Mouse (Mus musculus): ENCODE data around the gene Usp22.
"Not testable (repeated sequence)": the region's sequence is repeated elsewhere in the genome, so short reads cannot be mapped to it uniquely, and the experiment has no call there.

Usp22 gene

DNA sequence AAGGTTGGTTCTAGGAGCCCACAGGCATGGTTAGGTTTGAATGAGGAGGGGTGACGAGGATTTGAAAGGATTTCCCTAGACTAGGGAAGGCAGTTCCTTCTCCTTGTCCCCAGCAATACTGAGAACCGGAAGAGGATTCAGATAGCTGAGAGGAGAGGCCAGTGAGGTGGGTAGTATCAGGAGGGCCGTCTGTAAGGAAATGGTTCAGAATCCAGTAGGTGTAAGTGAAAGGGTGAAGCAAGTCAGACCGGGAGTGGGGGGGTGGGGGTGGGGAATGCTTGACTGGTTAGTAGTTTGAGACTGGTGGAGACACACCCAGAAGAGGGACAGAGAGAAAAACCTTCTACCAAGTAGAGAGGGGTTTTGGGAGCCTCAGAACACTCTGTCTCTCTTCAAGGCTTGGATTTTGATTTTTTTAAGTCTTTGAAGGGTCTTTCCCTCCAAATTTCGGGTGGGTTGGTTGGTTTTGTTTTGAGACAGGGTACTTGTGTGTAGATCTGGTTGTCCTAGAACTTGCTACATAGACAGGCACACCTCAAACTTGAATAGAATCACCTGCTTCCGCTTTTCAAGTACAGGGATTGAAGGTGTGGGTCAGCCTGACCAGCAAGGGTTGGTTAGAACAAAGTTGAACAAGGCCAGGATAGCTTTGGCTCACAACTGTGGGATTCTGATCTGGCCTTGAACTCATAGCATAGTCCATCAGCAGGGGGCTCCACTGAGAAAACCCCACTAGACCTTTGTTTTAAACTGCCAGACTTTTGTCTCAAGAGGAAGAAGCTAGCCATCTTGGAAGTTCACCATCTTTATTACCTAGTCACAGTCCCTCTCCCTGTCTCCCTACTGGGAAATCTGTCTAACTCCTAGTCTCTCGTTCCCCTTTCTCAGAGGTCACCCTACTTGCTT lies 31.0 kb downstream of the Usp22 start:
- DNase-seq (ENCODE audit: low spot score in 2 of 2), result peak in 1 of 2 experiments; percentile 59

- no peak for DNase-seq (ENCODE audit: low spot score in 2 of 2)
Measured at GRCm38 (mm10) chr11:61142941-61143530, 31.8 kb downstream of the Usp22 start.

- peak in 1 of 2 experiments; percentile 53 for DNase-seq (ENCODE audit: low spot score in 2 of 2)
Measured at GRCm38 (mm10) chr11:61142262-61142661, 32.6 kb downstream of the Usp22 start.

DNA sequence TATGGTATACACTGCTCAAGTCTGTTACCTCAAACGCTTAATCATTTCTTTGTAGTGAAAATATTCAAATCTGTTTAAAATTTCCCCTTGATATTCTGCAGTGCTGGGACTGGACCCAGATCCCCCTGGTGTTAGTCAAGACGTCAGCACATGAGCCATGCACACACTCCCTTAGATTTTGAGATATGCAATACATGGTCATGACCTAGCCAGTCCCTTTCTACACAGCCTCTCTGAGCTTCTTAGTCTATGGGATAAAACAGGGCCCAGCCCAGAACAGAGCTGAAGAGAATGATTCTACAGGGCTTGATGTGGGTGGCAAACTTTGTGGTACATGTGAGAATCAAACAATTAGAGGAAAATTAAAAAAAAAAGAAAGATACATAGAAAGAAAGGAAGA lies 33.2 kb downstream of the Usp22 start:
- no peak for DNase-seq (ENCODE audit: low spot score in 2 of 2)

DNA sequence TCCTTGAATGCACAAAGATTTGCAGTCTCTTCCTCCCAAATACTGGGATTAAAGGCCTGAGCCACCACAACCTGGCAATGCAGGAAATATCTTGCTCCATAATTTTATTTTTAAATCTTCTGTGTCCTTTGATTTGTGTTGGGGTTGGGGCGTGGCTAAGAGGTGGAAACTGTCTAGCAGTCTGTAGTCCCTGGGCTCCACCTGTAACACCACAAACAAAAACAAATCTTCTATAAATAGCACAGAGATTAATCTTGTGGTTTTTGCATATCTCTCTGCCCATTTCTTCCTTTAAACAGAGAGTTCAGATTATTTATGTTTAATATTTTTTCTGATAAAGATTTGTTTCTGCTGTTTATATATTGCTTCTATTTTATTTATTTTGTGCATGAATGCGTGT lies 41.9 kb downstream of the Usp22 start:
- DNase-seq (ENCODE audit: low spot score in 2 of 2), result no peak

- not testable (repeated sequence) for DNase-seq (ENCODE audit: low spot score in 2 of 2)
Measured at GRCm38 (mm10) chr11:61130646-61131045, 44.2 kb downstream of the Usp22 start.

GRCm38 (mm10) chr11:61129305-61129704 lies 45.5 kb downstream of the Usp22 start:
- no peak for DNase-seq (ENCODE audit: low spot score in 2 of 2)

- no peak for DNase-seq (ENCODE audit: low spot score in 2 of 2)
Measured at GRCm38 (mm10) chr11:61127421-61128055, 47.3 kb downstream of the Usp22 start.

- peak in 1 of 2 experiments; percentile 39 for DNase-seq (ENCODE audit: low spot score in 2 of 2)
Measured at GRCm38 (mm10) chr11:61126606-61127355, 48.1 kb downstream of the Usp22 start, which contains the start of gene Tnfrsf13b. Gene Tnfrsf13b, plus strand, starts transcription at chr11:61126755.

- DNase-seq (ENCODE audit: low spot score in 2 of 2), result no peak
Measured at GRCm38 (mm10) chr11:61125970-61126369, 48.9 kb downstream of the Usp22 start.

- no peak for DNase-seq (ENCODE audit: low spot score in 2 of 2)
Measured at GRCm38 (mm10) chr11:61123886-61124285, 51.0 kb downstream of the Usp22 start.

DNA sequence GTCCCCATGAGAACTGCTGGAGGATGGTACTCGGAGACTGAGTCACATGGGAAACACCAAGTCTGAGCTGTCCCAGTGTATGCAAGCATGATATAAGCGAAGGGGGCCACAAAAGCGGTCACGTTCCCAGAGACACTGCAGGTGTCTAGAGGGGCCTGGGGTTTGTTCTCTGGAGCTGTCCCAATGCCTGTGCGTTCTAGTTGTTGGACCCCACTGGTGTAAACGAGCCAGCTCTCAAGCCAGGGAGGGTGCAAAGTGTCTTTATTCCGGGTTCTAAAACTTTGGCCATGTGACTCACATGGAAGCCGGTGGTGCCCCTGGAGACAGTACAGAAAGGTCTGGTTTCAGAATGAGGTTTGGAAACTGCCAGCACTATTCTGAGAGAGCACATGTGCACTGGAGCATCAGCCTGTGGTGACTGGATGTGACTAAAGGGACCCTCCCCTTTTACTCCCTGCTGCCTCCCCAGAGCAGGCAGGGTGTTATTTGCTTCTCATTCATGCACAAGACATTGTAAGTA lies 52.0 kb downstream of the Usp22 start:
- peak in 1 of 2 experiments; percentile 59 for DNase-seq (ENCODE audit: low spot score in 2 of 2)

DNA sequence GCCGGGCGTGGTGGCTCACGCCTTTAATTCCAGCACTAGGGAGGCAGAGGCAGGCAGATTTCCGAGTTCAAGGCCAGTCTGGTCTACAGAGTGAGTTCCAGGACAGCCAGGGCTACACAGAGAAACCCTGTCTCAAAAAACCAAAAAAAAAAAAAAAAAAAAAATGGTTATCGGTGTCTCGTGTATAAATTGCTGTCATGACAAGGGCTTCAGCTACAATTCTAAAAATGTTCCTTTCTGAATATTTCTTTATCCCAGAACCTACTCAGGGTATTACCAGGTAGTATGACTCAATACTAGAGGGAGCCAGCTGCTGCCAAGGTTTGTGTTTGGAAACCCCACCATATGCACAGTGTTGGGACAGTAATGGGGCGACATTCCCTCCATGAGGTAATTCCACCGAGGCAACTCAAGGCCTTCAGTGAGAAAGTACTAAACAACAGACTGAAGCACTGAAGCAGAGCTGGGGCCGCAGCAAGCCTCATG lies 52.5 kb downstream of the Usp22 start:
- no peak for DNase-seq (ENCODE audit: low spot score in 2 of 2)

DNA sequence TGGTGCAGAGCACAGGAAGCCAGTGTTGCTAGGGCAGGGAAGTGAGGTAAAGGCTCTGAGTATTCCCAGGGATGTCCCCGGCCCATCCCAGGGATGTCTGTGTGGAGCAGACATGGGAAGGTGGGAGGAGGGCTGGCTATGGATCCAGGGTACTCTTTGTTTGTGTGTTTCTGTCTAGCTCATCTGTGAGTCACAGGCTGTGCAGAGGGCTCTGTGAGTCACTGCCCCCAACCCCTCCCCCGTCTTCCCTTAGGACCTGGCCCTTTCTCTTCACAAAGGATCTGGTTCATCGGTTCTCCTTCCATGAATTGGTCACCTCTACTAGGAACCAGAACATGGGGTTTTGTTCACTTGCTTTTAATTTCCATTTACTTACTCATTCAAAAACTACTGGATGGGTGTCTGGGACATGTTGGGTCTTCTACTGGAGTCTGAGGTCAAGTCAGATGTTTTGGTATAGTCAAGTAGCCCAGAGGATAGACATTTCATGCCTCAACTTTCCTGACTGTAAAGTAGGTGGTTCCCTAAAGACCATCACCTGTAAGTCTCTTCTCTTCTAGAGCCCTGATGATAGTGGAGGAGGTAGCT lies 54.8 kb downstream of the Usp22 start:
- DNase-seq (ENCODE audit: low spot score in 2 of 2), result no peak

- peak in 1 of 2 experiments; percentile 19 for DNase-seq (ENCODE audit: low spot score in 2 of 2)
Measured at GRCm38 (mm10) chr11:61116226-61116625, 58.6 kb downstream of the Usp22 start.

GRCm38 (mm10) chr11:61112323-61112995 lies 62.4 kb downstream of the Usp22 start:
- DNase-seq (ENCODE audit: low spot score in 2 of 2), result peak in 1 of 2 experiments; percentile 40

DNA sequence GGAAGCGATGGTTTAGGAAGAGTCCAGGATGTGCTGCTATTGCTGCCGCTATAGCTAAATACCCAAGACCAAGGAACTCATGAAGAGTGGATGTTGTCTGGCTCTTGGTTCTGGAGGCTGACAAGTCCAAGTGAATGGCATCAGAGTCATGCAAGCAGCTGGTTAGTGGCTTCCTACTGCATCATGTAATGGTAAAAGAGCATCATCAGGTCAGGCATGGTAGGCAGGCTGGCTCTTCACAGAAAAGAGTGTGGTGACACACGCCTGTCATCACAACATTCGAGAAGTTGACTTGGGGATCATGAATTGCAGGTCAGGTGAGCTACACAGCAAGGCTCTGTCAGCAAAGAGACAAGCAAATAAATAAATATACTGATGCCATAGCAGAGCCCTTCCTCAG lies 63.4 kb downstream of the Usp22 start:
- DNase-seq (ENCODE audit: low spot score in 2 of 2), result no peak

DNA sequence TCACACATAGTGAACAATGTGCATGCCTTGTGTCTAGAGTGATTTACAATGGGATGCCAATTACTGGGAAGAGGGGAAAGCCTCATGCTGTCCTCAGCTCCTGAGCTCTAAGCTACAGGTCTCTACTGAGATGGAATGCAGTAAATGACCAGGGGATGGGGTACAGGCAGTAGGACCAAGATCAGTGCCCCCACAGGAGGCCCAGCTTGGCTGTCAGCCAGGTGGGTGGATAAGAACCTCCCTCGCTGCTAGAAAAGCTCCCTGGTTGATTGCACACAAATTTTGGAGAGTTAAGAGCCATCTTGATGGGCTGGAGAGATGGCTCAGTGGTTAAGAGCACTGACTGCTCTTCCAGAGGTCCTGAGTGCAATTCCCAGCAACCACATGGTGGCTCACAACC lies 63.9 kb downstream of the Usp22 start:
- no peak for DNase-seq (ENCODE audit: low spot score in 2 of 2)

GRCm38 (mm10) chr11:61110113-61110512 lies 64.7 kb downstream of the Usp22 start:
- DNase-seq (ENCODE audit: low spot score in 2 of 2), result no peak

- peak in 1 of 2 experiments; percentile 21 for DNase-seq (ENCODE audit: low spot score in 2 of 2)
Measured at GRCm38 (mm10) chr11:61109707-61110106, 65.1 kb downstream of the Usp22 start.

Measured in natural killer cell, adult 2 months (primary cell).